Mouse (Mus musculus) right cerebral cortex, postnatal 25 days (tissue): ENCODE measurements around the gene Itga7.

Experiments used
- DNase-seq: peaks from one replicate; pipeline ENCODE4 v3.0.0; 2022

Gene Itga7

GRCm38 (mm10) chr10:128933574-128933973 is at the start of gene Itga7:
TSS of gene Itga7 (plus strand) at chr10:128933818.
- DNase-seq, result no peak

- no peak for DNase-seq
Observed at GRCm38 (mm10) chr10:128888941-128889827, 44.4 kb upstream of the Itga7 start.

- no peak for DNase-seq
Observed at GRCm38 (mm10) chr10:128889846-128890245, 43.8 kb upstream of the Itga7 start.

- DNase-seq, result no peak
Observed at GRCm38 (mm10) chr10:128890383-128891295, 43.0 kb upstream of the Itga7 start.

- peak; percentile 49 for DNase-seq
Observed at GRCm38 (mm10) chr10:128891296-128892094, 42.1 kb upstream of the Itga7 start, which contains the start of gene Gdf11. TSS of gene Gdf11 (minus strand) at chr10:128891718.

- DNase-seq, result no peak
Observed at GRCm38 (mm10) chr10:128892246-128892645, 41.4 kb upstream of the Itga7 start.

- peak; percentile 57 for DNase-seq
Observed at GRCm38 (mm10) chr10:128895437-128895836, 38.2 kb upstream of the Itga7 start.

- DNase-seq, result no peak
Observed at GRCm38 (mm10) chr10:128895952-128896693, 37.5 kb upstream of the Itga7 start.

GRCm38 (mm10) chr10:128896807-128897206 is 36.8 kb upstream of the Itga7 start:
- DNase-seq, result no peak

GRCm38 (mm10) chr10:128897501-128897900 is 36.1 kb upstream of the Itga7 start:
- DNase-seq, result no peak

GRCm38 (mm10) chr10:128899759-128900490 is 33.7 kb upstream of the Itga7 start:
- DNase-seq, result no peak

- no peak for DNase-seq
Observed at GRCm38 (mm10) chr10:128900698-128901097, 32.9 kb upstream of the Itga7 start, which contains the start of gene Cd63. TSS of gene Cd63 (plus strand) at chr10:128900989.

- no peak for DNase-seq
Observed at GRCm38 (mm10) chr10:128901409-128901808, 32.2 kb upstream of the Itga7 start.

- no peak for DNase-seq
Observed at GRCm38 (mm10) chr10:128902409-128902988, 31.1 kb upstream of the Itga7 start.

GRCm38 (mm10) chr10:128904812-128905211 is 28.8 kb upstream of the Itga7 start:
- no peak for DNase-seq

GRCm38 (mm10) chr10:128908778-128909448 is 24.7 kb upstream of the Itga7 start:
- no peak for DNase-seq

GRCm38 (mm10) chr10:128909567-128910028 is 24.0 kb upstream of the Itga7 start:
- peak; percentile 73 for DNase-seq

- no peak for DNase-seq
Observed at GRCm38 (mm10) chr10:128910066-128910841, 23.4 kb upstream of the Itga7 start.

- DNase-seq, result no peak
Observed at GRCm38 (mm10) chr10:128911430-128911829, 22.2 kb upstream of the Itga7 start.
